Mouse (Mus musculus) erythroblast, embryonic 14.5 days (primary cell): ENCODE data around the gene Garnl3.

ENCODE experiments used
- GATA1 ChIP-seq: IDR thresholded peaks from 2 replicates; pipeline ENCODE4 v1.6.1; 2012; ENCODE audit warnings: low read length, inconsistent platforms, mixed read lengths
- TAL1 ChIP-seq: IDR thresholded peaks from 3 replicates; pipeline ENCODE4 v1.6.1; 2012; ENCODE audit warnings: low read length, inconsistent platforms, mixed read lengths

GRCm38 (mm10) chr2:33058926-33059325 is 72.5 kb downstream of the Garnl3 start:
- TF ChIP-seq GATA1 (no peak), TAL1 (no peak)
